Mouse (Mus musculus) kidney, adult 2 months (tissue): ENCODE measurements around the gene Gatad2a. TPM values are rescaled to one million over a fixed set of nuclear protein-coding genes. Genes with fewer than 3 reads are reported as not detected.
A peak's percentile ranks its signal among the peaks of the same experiment; 100 is the strongest.

Experiments
- DNase-seq: peaks from one replicate; pipeline ENCODE4 v3.0.0; 2021
- H3K27ac ChIP-seq: fragments of 200-500 bp; 2 replicates; pipeline ENCODE4 v1.5.1; 2012; ENCODE audit warnings: low read depth, low read length, control low read depth, inconsistent platforms; ENCODE audit not compliant: insufficient read depth
- H3K27me3 ChIP-seq: fragments of 200-500 bp; replicated peaks from 2 replicates; pipeline ENCODE4 v1.6.1; 2012; ENCODE audit warnings: mild to moderate bottlenecking, moderate library complexity, low read length, inconsistent platforms; ENCODE audit not compliant: control insufficient read depth, insufficient read depth
- H3K36me3 ChIP-seq: fragments of 200-500 bp; 2 replicates; pipeline ENCODE4 v1.6.1; 2012; ENCODE audit warnings: mild to moderate bottlenecking, moderate library complexity, low read length, inconsistent platforms; ENCODE audit not compliant: control insufficient read depth, insufficient read depth
- H3K4me1 ChIP-seq: fragments of 200-500 bp; 2 replicates; pipeline ENCODE4 v1.6.1; 2011; ENCODE audit warnings: low read length; ENCODE audit not compliant: control insufficient read depth, insufficient read depth
- H3K4me3 ChIP-seq: fragments of 200-500 bp; 2 replicates; pipeline ENCODE4 v1.5.1; 2011; ENCODE audit warnings: mild to moderate bottlenecking, low read depth, low read length, control low read depth; ENCODE audit not compliant: insufficient read depth
- CTCF ChIP-seq: fragments of 200-500 bp; conservative IDR thresholded peaks from 2 replicates; pipeline ENCODE4 v1.5.1; 2011; ENCODE audit warnings: low read depth, mild to moderate bottlenecking, control low read depth, low read length, moderate library complexity, mixed read lengths; ENCODE audit not compliant: insufficient read depth, insufficient read length
- POLR2A ChIP-seq: fragments of 200-500 bp; IDR thresholded peaks from one replicate; pipeline ENCODE4 v1.6.1; 2011; ENCODE audit warnings: low read depth, low read length, control low read depth
- WGBS: fragments of 180-500 bp; shearing (Covaris S2); methylation state at CpG from one replicate; pipeline ENCODE4 v1.1.7; 2018; 5-methylcytosine and 5-hydroxymethylcytosine counted together
- polyA plus RNA-seq: library from polyadenylated mRNA; depleted of rRNA; stranded (reverse); fragments of >200 nt; gene quantifications from 2 replicates; pipeline ENCODE4 v1.2.3, GENCODE M21; 2012

The Gatad2a gene
- polyA plus RNA-seq, 1 experiment, result 60.9 TPM

DNA sequence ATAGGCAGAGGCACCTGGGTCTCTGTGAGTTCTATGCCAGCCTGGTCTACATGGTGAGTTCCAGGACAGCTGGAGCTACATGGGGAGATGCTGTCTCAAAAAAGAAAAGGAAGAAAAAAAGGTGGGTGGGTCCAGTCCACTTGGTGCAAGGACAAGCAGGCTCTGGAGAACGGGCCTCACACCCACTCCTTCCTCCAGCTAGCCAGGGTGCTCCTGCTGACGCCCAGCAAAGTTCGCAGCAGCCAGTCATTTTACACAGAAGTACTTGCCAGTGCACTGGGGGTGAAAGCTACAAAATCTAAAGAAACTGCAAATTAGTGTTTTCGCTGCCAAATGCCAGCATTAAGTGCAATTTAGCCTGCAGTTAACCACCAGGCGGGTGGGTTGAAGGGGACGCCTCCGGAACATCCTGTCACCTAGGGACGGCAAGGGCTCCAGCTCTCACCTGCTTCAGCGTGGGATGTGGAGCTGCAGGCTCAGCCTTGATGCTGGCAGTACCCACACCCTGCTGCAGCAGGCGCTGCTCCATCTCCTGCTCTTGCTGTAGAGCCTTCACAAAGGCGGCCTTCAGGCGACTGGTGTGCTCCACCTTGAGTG is 83.6 kb downstream of the Gatad2a start:
- WGBS, result 88% methylated on average over 12 of the region's 12 CpGs
- Histone ChIP-seq H3K27me3 (no peaks in the 10 kb centered on the region), H3K36me3 (peaks cover 4% of the 10 kb centered on the region; the same call in 1 of the 2 replicates), H3K27ac (no peak overlapping the region), H3K4me3 (no peak overlapping the region), H3K4me1 (no peaks in the 10 kb centered on the region)
- DNase-seq, result no peak
- TF ChIP-seq CTCF (no peak), POLR2A (no peak)

DNA sequence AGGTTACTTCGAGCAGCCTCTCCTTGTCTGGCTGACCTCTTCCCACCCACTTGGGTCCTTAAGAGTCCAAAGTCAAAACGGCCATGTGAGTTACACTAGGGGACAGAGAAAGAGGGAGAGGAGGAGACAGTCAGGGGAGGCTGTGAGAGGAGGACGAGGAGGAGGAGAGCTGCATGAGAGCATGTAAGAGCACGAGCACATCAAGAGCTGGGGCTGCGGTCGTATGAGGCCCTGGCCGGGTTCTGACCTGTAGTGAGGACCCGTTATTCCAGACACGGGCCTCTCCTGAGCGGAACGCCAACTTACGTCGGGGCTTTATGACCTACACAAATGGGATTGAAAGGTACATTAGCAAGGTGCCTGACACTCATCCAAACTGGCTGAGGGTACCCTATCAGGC is 84.3 kb downstream of the Gatad2a start:
- H3K4me1 ChIP-seq, result no peaks in the 10 kb centered on the region
- no peak for TF ChIP-seq CTCF
- TF ChIP-seq POLR2A, result no peak
- no peak for DNase-seq
- H3K27me3 ChIP-seq, result no peaks in the 10 kb centered on the region
- H3K36me3 ChIP-seq, result 0 out of 2 replicates have a peak, but pooled peaks cover 2% of the 10 kb centered on the region
- no peak overlapping the region for H3K4me3 ChIP-seq
- H3K27ac ChIP-seq, result no peak overlapping the region
- WGBS, result 83% methylated on average over 13 of the region's 13 CpGs

DNA sequence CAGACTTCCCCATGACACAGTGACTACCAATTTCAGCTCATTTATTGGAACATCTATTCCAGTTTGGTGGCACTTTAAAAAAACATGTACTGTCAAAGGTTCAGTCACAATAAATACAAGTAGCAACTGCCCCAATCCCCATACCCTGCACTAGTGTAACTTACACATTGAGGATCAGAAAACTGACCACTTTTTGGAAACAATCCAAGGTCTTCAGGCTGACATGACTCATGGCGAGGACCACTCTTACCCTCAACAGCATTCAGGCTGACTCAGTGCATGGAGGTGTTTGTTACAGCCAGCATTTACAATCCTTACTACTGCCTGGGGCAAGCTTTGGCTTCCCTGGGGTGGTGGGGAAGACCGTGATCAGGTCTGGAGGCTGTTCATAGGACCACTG is 89.1 kb downstream of the Gatad2a start:
- Histone ChIP-seq H3K4me3 (no peak overlapping the region), H3K36me3 (0 out of 2 replicates have a peak, but pooled peaks cover 2% of the 10 kb centered on the region), H3K27ac (no peak overlapping the region), H3K27me3 (no peaks in the 10 kb centered on the region), H3K4me1 (peaks cover 5% of the 10 kb centered on the region; the same call in 1 of the 2 replicates)
- 91% methylated on average over 2 of the region's 2 CpGs for WGBS
- no peak for DNase-seq
- no peak for TF ChIP-seq POLR2A
- TF ChIP-seq CTCF, result no peak

GRCm38 (mm10) chr8:69906260-69906659 is 89.9 kb downstream of the Gatad2a start:
- Histone ChIP-seq H3K4me1 (peaks cover 5% of the 10 kb centered on the region; the same call in 1 of the 2 replicates), H3K27me3 (no peaks in the 10 kb centered on the region), H3K4me3 (no peak overlapping the region), H3K36me3 (0 out of 2 replicates have a peak, but pooled peaks cover 2% of the 10 kb centered on the region), H3K27ac (no peak overlapping the region)
- no peak for TF ChIP-seq CTCF
- no peak for TF ChIP-seq POLR2A
- DNase-seq, result no peak
- 91% methylated on average over 2 of the region's 2 CpGs for WGBS

DNA sequence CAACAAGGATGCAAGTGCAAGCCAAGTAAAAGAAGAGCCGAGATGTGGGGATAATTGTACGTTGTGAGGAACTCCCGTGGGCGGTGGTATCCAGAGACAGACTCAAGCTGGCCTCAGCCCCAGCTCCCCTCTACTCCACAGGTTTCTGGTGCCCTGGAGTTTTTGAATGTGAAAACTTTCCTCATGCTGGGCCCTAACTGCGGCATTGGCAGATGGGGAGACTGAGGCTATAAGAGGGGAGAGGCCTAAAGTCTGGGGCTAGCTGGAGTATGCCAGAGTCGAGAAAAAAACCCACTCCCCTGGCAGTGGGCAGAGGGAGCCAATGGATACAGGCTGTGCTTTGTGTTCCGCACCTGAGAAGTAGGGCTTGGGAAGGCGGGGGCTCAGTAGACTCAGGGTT is 92.1 kb downstream of the Gatad2a start:
- 83% methylated on average over 8 of the region's 8 CpGs for WGBS

DNA sequence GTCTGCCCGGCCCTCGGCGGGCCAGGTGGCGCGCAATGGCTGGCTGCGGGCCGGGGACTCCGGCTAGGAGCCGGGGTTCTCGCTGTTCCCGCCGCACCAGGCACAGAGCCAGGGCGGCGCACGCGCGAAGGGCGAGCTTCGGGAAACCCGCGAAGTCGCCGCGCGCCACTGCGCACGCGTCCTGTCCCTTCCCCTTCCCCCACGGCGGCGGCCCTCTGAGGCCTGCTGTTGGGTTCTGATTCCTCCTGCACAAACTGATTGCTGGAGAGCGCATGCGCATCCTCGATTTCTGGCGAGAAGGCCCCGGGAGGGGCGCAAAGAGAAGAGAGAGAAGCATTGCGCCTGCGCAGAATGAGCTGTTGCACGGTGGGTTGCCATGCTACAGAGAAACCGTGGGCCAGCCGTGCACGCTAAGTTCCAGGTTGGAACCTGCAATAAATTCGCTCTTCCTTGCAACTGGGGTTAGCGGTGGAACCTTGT is 93.1 kb downstream of the Gatad2a start:
- TF ChIP-seq POLR2A, result no peak
- no peak for TF ChIP-seq CTCF
- Histone ChIP-seq H3K4me3 (peak overlapping the region; percentile 54), H3K36me3 (no peaks in the 10 kb centered on the region), H3K27me3 (no peaks in the 10 kb centered on the region), H3K27ac (peak overlapping the region; percentile 73), H3K4me1 (peaks cover 18% of the 10 kb centered on the region; the same call in 1 of the 2 replicates)
- under 1% methylated on average over 45 of the region's 45 CpGs for WGBS
- DNase-seq, result peak; percentile 99

More for the DNA sequence above, 92.1 kb downstream of the Gatad2a start:
- no peaks in the 10 kb centered on the region for H3K27me3 ChIP-seq
- H3K27ac ChIP-seq, result no peak overlapping the region
- TF ChIP-seq CTCF (no peak), POLR2A (no peak)
- DNase-seq, result no peak
- H3K36me3 ChIP-seq, result 0 out of 2 replicates have a peak, but pooled peaks cover 2% of the 10 kb centered on the region
- H3K4me3 ChIP-seq, result no peak overlapping the region
- H3K4me1 ChIP-seq, result peaks cover 15% of the 10 kb centered on the region; the same call in 1 of the 2 replicates

- Histone ChIP-seq H3K4me3 (peak within 1 kb of the TSS; percentile 61), H3K27me3 (no peaks in the 10 kb centered on the region), H3K36me3 (no peaks in the 10 kb centered on the region), H3K4me1 (peaks cover 25% of the 10 kb centered on the region; the same call in 1 of the 2 replicates), H3K27ac (peak within 1 kb of the TSS; percentile 81)
- DNase-seq, result peak; percentile 35
- TF ChIP-seq CTCF (no peak), POLR2A (no peak)
- 2% methylated on average over 89 of the region's 89 CpGs for WGBS
These were observed 93.8 kb downstream of the Gatad2a start, which contains the start of the genes Tssk6, Ndufa13 and Yjefn3 for GRCm38 (mm10) chr8:69902163-69903062. Gene Tssk6 (plus strand): TSS chr8:69902184. Gene Ndufa13 (minus strand): TSS chr8:69902558. Gene Yjefn3 (minus strand): TSS chr8:69902712.
